Mouse (Mus musculus) thymus, postnatal 36 days (tissue): Measurements from ENCODE around the gene Nudt8.
"Not testable (repeated sequence)": the region's sequence is repeated elsewhere in the genome, so short reads cannot be mapped to it uniquely, and the experiment has no call there.

Source experiments
- DNase-seq, 2 experiments: peaks; one replicate each; pipeline ENCODE4 v3.0.0; 2022; ENCODE audit warnings: mixed read lengths in 2 of 2

The Nudt8 gene

GRCm38 (mm10) chr19:4000119-4000900, at the start of gene Nudt8, which contains the start of gene Gm49405:
TSS of gene Nudt8 (plus strand) at chr19:4000580.
TSS of gene Gm49405 (plus strand) at chr19:4000626.
- DNase-seq: peak; percentile 94 to 96

- DNase-seq: no peak
Observed at GRCm38 (mm10) chr19:3951461-3951860, 48.9 kb upstream of the Nudt8 start.

GRCm38 (mm10) chr19:3952099-3952498, 48.3 kb upstream of the Nudt8 start:
- no peak for DNase-seq

GRCm38 (mm10) chr19:3955033-3955432, 45.3 kb upstream of the Nudt8 start:
- no peak for DNase-seq

- DNase-seq: no peak
Observed at GRCm38 (mm10) chr19:3955804-3956203, 44.6 kb upstream of the Nudt8 start.

GRCm38 (mm10) chr19:3957296-3958036, 42.9 kb upstream of the Nudt8 start:
- not testable (repeated sequence) for DNase-seq

GRCm38 (mm10) chr19:3958470-3958869, 41.9 kb upstream of the Nudt8 start, which contains the start of gene Aldh3b3:
TSS of gene Aldh3b3 (plus strand) at chr19:3958645.
- no peak for DNase-seq

GRCm38 (mm10) chr19:3959030-3959429, 41.4 kb upstream of the Nudt8 start:
- no peak for DNase-seq

- DNase-seq: no peak
Observed at GRCm38 (mm10) chr19:3960211-3960610, 40.2 kb upstream of the Nudt8 start.

- not testable (repeated sequence) for DNase-seq
Observed at GRCm38 (mm10) chr19:3961805-3962204, 38.6 kb upstream of the Nudt8 start.

- no peak for DNase-seq
Observed at GRCm38 (mm10) chr19:3962469-3962868, 37.9 kb upstream of the Nudt8 start.

GRCm38 (mm10) chr19:3964030-3964429, 36.4 kb upstream of the Nudt8 start:
- no peak for DNase-seq

GRCm38 (mm10) chr19:3966330-3967075, 33.9 kb upstream of the Nudt8 start:
- no peak for DNase-seq

GRCm38 (mm10) chr19:3967258-3967657, 33.1 kb upstream of the Nudt8 start:
- DNase-seq: no peak

- DNase-seq: no peak
Observed at GRCm38 (mm10) chr19:3972229-3972628, 28.2 kb upstream of the Nudt8 start, which contains the start of gene Aldh3b2. TSS of gene Aldh3b2 (plus strand) at chr19:3972328.

- not testable (repeated sequence) for DNase-seq
Observed at GRCm38 (mm10) chr19:3974608-3975007, 25.8 kb upstream of the Nudt8 start.

- no peak for DNase-seq
Observed at GRCm38 (mm10) chr19:3975866-3976265, 24.5 kb upstream of the Nudt8 start.

- DNase-seq: peak; percentile 57 to 68
Observed at GRCm38 (mm10) chr19:3980309-3980708, 20.1 kb upstream of the Nudt8 start.

GRCm38 (mm10) chr19:3980917-3981316, 19.5 kb upstream of the Nudt8 start:
- no peak for DNase-seq

GRCm38 (mm10) chr19:3983527-3984200, 16.7 kb upstream of the Nudt8 start:
- DNase-seq: no peak

- DNase-seq: no peak
Observed at GRCm38 (mm10) chr19:3985261-3985681, 15.1 kb upstream of the Nudt8 start.

GRCm38 (mm10) chr19:3986334-3986733, 14.0 kb upstream of the Nudt8 start, which contains the start of gene Acy3:
TSS of gene Acy3 (plus strand) at chr19:3986570.
- no peak for DNase-seq
